Mouse (Mus musculus) embryonic facial prominence, embryonic 10.5 days (tissue): ENCODE measurements around the gene Slc39a3. TPM values are rescaled to one million over a fixed set of nuclear protein-coding genes. Genes with fewer than 3 reads are reported as not detected.

Experiments used
- DNase-seq: peaks from one replicate; pipeline ENCODE4 v3.0.0-alpha.2; 2017; ENCODE audit warnings: low spot score
- H3K27ac ChIP-seq: fragments of 300-500 bp; sonication (generic); replicated peaks from 2 replicates; pipeline ENCODE4 v1.5.1; 2016; ENCODE audit warnings: mild to moderate bottlenecking
- H3K27me3 ChIP-seq: fragments of 300-500 bp; sonication (generic); replicated peaks from 2 replicates; pipeline ENCODE4 v1.6.1; 2016; ENCODE audit warnings: low read depth, mild to moderate bottlenecking; ENCODE audit not compliant: poor library complexity, severe bottlenecking
- H3K36me3 ChIP-seq: fragments of 300-500 bp; sonication (generic); replicated peaks from 2 replicates; pipeline ENCODE4 v1.6.1; 2016; ENCODE audit warnings: mild to moderate bottlenecking, moderate library complexity
- H3K4me1 ChIP-seq: fragments of 300-500 bp; sonication (generic); 2 replicates; pipeline ENCODE4 v1.6.1; 2016
- H3K4me3 ChIP-seq: fragments of 300-500 bp; sonication (generic); 2 replicates; pipeline ENCODE4 v1.5.1; 2016; ENCODE audit warnings: mild to moderate bottlenecking, moderate library complexity
- H3K9me3 ChIP-seq: fragments of 300-500 bp; sonication (generic); 2 replicates; pipeline ENCODE4 v1.6.1; 2016; ENCODE audit warnings: mild to moderate bottlenecking
- WGBS: fragments of 180-500 bp; shearing (Covaris S2); methylation state at CpG from one replicate; pipeline ENCODE4 v1.1.7; 2016; 5-methylcytosine and 5-hydroxymethylcytosine counted together
- polyA plus RNA-seq: library from polyadenylated mRNA; unstranded; fragments of >200 nt; fragmentation: Nextera tagmentation; extraction: Ambion mirVana; gene quantifications from 2 replicates; pipeline ENCODE4 v1.2.1, GENCODE M21; 2016

Slc39a3 gene
- polyA plus RNA-seq, 1 experiment from 2014 or later: 16.9 TPM

DNA sequence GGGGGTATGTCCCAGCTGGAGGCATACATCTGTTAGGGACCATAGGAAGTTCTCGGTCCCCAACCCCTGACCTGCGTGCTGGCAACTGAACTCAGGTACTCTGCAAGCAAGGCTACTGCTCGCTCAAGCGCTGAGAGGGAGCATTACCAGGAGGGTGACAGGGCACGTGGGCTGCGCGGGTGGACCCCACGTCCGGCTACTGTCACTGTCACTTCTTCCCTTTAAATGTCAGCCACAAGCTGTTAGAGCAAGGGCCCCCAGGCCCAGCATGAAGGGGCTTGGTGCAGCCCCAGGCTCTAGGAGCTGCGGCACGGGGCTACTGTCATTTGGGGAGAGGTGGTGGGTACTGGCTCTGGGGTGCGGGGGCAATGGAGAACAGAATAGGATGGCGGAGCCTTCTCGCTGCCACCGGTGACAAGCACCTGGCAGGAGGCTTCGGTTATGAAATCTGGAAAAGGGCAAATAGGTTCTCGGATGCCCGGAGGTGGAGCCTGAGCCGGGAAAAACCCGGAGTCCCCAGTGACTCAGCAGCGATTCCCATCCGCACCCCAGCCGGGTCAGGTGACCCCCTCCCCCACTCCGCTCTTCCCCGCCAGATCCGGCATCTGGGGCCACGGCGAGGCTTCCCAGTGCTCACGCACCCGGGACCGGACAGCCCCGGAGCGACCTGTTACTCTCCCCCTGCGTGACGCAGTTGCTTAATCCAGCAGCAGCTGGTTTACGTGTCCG lies 51.8 kb downstream of the Slc39a3 start:
- no peak for DNase-seq
- H3K27me3 ChIP-seq: peaks cover 56% of the 10 kb centered on the region
- H3K27ac ChIP-seq: no peak overlapping the region
- peak overlapping the region; percentile 40 for H3K4me3 ChIP-seq
- H3K9me3 ChIP-seq: no peaks in the 10 kb centered on the region
- 10% methylated on average over 37 of the region's 37 CpGs for WGBS
- peaks cover 26% of the 10 kb centered on the region for H3K4me1 ChIP-seq
- H3K36me3 ChIP-seq: no peaks in the 10 kb centered on the region

DNA sequence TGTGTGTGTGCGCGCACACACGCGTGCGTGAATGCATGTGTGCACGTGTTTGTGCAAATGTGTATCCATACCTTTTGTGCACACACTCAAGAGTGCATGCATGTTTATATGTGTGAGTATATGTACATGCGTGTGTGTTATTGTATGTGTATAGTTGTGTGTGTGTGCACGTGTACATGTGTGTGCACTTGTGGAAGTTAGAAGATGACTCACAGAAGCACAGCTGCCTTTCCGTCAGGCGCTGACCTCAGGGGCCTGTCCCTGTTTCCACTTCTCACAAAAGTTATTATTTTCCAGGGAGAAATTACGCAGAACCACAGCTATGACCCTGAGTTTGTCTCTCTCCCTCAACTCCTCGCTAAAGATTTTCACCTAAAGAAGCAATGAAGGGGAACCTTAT lies 53.0 kb downstream of the Slc39a3 start:
- H3K4me1 ChIP-seq: peaks cover 26% of the 10 kb centered on the region
- WGBS: 87% methylated on average over 12 of the region's 12 CpGs
- no peak for DNase-seq
- no peak overlapping the region for H3K4me3 ChIP-seq
- no peaks in the 10 kb centered on the region for H3K36me3 ChIP-seq
- no peaks in the 10 kb centered on the region for H3K9me3 ChIP-seq
- H3K27ac ChIP-seq: no peak overlapping the region
- H3K27me3 ChIP-seq: peaks cover 53% of the 10 kb centered on the region

DNA sequence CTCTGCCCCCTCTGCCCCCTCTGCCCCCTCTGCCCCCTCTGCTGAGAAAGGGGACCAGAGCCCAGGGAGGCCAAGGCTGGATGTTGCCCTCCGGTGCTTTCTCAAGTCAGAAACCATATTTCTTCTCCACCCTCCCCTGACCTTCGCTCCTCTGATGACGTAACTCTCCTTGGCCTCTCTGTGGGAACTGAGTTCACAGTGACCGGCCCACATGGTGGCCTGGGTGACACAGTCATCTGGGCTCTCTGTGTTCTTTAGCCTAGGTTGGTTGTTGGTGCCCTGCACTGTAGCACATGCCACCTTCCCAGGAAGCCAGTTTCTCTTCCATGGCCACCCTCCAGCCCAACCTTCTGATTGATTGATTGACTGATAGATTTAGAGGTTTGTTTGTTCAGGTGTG lies 54.8 kb downstream of the Slc39a3 start:
- H3K27ac ChIP-seq: no peak overlapping the region
- no peaks in the 10 kb centered on the region for H3K36me3 ChIP-seq
- DNase-seq: no peak
- 61% methylated on average over 4 of the region's 4 CpGs for WGBS
- H3K4me3 ChIP-seq: no peak overlapping the region
- H3K27me3 ChIP-seq: peaks cover 42% of the 10 kb centered on the region
- H3K9me3 ChIP-seq: no peaks in the 10 kb centered on the region
- peaks cover 21% of the 10 kb centered on the region for H3K4me1 ChIP-seq

DNA sequence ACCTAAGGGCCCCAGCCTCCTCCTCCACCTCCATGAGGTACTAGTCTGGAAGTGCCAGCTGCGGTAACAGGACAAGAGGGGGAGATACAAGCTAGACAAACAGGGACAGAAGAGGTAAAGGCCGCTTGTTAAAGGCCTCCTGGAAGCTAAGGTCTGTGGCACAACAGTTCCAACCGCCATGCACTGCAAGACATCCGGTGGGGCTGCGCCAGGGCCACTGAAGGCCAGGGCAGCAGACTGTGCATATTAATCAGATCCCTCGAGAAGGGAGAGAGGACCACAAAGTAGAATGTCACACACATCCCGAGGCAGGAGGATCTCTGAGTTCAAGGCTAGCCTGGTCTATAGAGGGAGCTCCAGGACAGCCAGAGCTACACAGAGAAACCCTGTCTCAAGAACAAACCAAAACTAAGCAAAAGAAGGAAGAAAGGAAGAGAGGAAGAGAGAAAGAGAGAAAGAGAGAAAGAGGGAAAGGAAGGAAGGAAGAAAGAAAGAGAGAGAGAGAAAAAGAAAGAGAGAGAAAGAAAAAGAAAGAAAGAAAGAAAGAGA lies 55.6 kb downstream of the Slc39a3 start:
- peaks cover 34% of the 10 kb centered on the region for H3K27me3 ChIP-seq
- no peak for DNase-seq
- no peak overlapping the region for H3K4me3 ChIP-seq
- no peaks in the 10 kb centered on the region for H3K9me3 ChIP-seq
- no peak overlapping the region for H3K27ac ChIP-seq
- peaks cover 21% of the 10 kb centered on the region for H3K4me1 ChIP-seq
- WGBS: 66% methylated on average over 7 of the region's 7 CpGs
- no peaks in the 10 kb centered on the region for H3K36me3 ChIP-seq

Other genes with a start within 250 kb of the Slc39a3 start
- 114 and 127 TPM in 2 replicates for gene Sf3a2, start 239.2 kb downstream of the Slc39a3 start, polyA plus RNA-seq
- 181 and 184 TPM in 2 replicates for gene Plekhj1, start 238.8 kb downstream of the Slc39a3 start, polyA plus RNA-seq
- 0.11 and 0.17 TPM in 2 replicates for gene Amh, start 232.2 kb downstream of the Slc39a3 start, polyA plus RNA-seq
- 0.26 and 0.52 TPM in 2 replicates for gene Jsrp1, start 223.9 kb downstream of the Slc39a3 start, polyA plus RNA-seq
- gene Oaz1, start 210.8 kb downstream of the Slc39a3 start, polyA plus RNA-seq: 2,205 and 2,316 TPM in 2 replicates
- 1.3 and 1.6 TPM in 2 replicates for gene Lingo3, start 193.4 kb downstream of the Slc39a3 start, polyA plus RNA-seq
- 364 TPM in 2 replicates for gene Lsm7, start 182.2 kb downstream of the Slc39a3 start, polyA plus RNA-seq
- 45.2 and 45.3 TPM in 2 replicates for gene Sppl2b, start 182.2 kb downstream of the Slc39a3 start, polyA plus RNA-seq
- 0.06 and 0.10 TPM in 2 replicates for gene Tmprss9, start 165.6 kb downstream of the Slc39a3 start, polyA plus RNA-seq
- gene Timm13, start 136.5 kb downstream of the Slc39a3 start, polyA plus RNA-seq: 349 and 359 TPM in 2 replicates
- gene Lmnb2, start 119.2 kb downstream of the Slc39a3 start, polyA plus RNA-seq: 82.7 and 83.1 TPM in 2 replicates
- 6.5 and 6.8 TPM in 2 replicates for gene Gadd45b, start 107.4 kb downstream of the Slc39a3 start, polyA plus RNA-seq
- 6.5 and 6.7 TPM in 2 replicates for gene Gng7, start 22.5 kb downstream of the Slc39a3 start, polyA plus RNA-seq
- 1.4 and 1.9 TPM in 2 replicates for gene Diras1, start 11.8 kb downstream of the Slc39a3 start, polyA plus RNA-seq
- 289 and 290 TPM in 2 replicates for gene Sgta, start 22.8 kb upstream of the Slc39a3 start, polyA plus RNA-seq
- 102 and 109 TPM in 2 replicates for gene Thop1, start 32.6 kb upstream of the Slc39a3 start, polyA plus RNA-seq
- gene Creb3l3, start 61.4 kb upstream of the Slc39a3 start, polyA plus RNA-seq: 0.60 TPM in 1 of 2 replicates, not detected in the other
- gene Map2k2, start 68.5 kb upstream of the Slc39a3 start, polyA plus RNA-seq: 222 and 225 TPM in 2 replicates
- 10.4 and 11.7 TPM in 2 replicates for gene Zbtb7a, start 97.8 kb upstream of the Slc39a3 start, polyA plus RNA-seq
- 62.2 and 66.3 TPM in 2 replicates for gene Pias4, start 130.5 kb upstream of the Slc39a3 start, polyA plus RNA-seq
- gene Eef2, start 139.2 kb upstream of the Slc39a3 start, polyA plus RNA-seq: 564 and 572 TPM in 2 replicates
- gene Dapk3, start 145.6 kb upstream of the Slc39a3 start, polyA plus RNA-seq: 51.5 and 53.2 TPM in 2 replicates
- gene 4930442H23Rik, start 146.4 kb upstream of the Slc39a3 start, polyA plus RNA-seq: not detected in 2 replicates
- gene Nmrk2, start 164.6 kb upstream of the Slc39a3 start, polyA plus RNA-seq: not detected in 2 replicates
- 2.5 and 3.6 TPM in 2 replicates for gene Atcay, start 193.4 kb upstream of the Slc39a3 start, polyA plus RNA-seq
- gene Zfr2, start 195.7 kb upstream of the Slc39a3 start, polyA plus RNA-seq: 3.5 and 4.6 TPM in 2 replicates
- 3.6 and 3.7 TPM in 2 replicates for gene Matk, start 215.5 kb upstream of the Slc39a3 start, polyA plus RNA-seq
- gene Mrpl54, start 229.5 kb upstream of the Slc39a3 start, polyA plus RNA-seq: 223 and 237 TPM in 2 replicates
- gene Apba3, start 229.5 kb upstream of the Slc39a3 start, polyA plus RNA-seq: 57.2 and 57.5 TPM in 2 replicates